Mouse (Mus musculus): ENCODE measurements at regions not wholly inside any gene's neighbourhood (a gene's known extent, or its start where the extent isn't known, plus 50 kb on each side); places are given as distances from the start of the nearest gene placed in this dataset.

DNA sequence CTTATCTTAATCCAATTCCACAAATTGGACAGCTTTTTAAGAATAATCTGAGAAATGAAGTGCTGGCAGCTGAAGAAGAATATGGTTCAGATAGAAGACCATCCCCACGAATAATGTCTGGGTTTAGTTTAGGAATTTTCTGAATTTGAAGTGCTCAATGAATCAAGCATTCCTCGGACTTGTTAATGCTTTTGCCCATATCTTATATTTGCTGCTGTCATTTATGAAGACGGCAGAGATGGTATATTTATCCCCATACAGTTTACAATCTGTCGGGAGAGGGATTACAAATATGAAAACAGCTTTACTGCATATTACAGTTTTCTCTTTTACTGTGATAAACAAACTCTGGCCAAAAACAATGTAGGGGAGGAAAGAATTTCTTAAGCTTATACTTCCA lies 194.3 kb downstream of the Slc30a10 start:
- TF ChIP-seq POLR2A (IDR thresholded peaks at IDR 0.05; ENCODE audit: borderline replicate concordance, extremely low read depth, low read depth, low read length) (no peak), CTCF (IDR thresholded peaks at IDR 0.05; ENCODE audit: insufficient read depth, low read length) (no peak)
- no peak for DNase-seq
- Histone ChIP-seq H3K4me3 (replicated peaks; ENCODE audit: extremely low read depth, low read depth, low read length) (no peak overlapping the region), H3K4me1 (ENCODE audit: control insufficient read depth, insufficient read depth, low read length) (no peaks in the 10 kb centered on the region)
- 66% methylated on average over 4 of the region's 4 CpGs for WGBS

- no peak for DNase-seq
- H3K4me3 ChIP-seq (replicated peaks; ENCODE audit: extremely low read depth, low read depth, low read length), result no peak overlapping the region
- TF ChIP-seq POLR2A (IDR thresholded peaks at IDR 0.05; ENCODE audit: borderline replicate concordance, extremely low read depth, low read depth, low read length), result no peak
- no peak for TF ChIP-seq CTCF (IDR thresholded peaks at IDR 0.05; ENCODE audit: insufficient read depth, low read length)
- H3K4me1 ChIP-seq (ENCODE audit: control insufficient read depth, insufficient read depth, low read length), result no peaks in the 10 kb centered on the region
- WGBS, result 72% methylated on average over 2 of the region's 2 CpGs
Observed at GRCm38 (mm10) chr1:185650926-185651325, 196.3 kb downstream of the Slc30a10 start.

GRCm38 (mm10) chr1:185655021-185655420 lies 200.4 kb downstream of the Slc30a10 start:
- no peak overlapping the region for H3K4me3 ChIP-seq (replicated peaks; ENCODE audit: extremely low read depth, low read depth, low read length)
- WGBS, result 83% methylated on average over 7 of the region's 7 CpGs
- no peak for TF ChIP-seq POLR2A (IDR thresholded peaks at IDR 0.05; ENCODE audit: borderline replicate concordance, extremely low read depth, low read depth, low read length)
- TF ChIP-seq CTCF (IDR thresholded peaks at IDR 0.05; ENCODE audit: insufficient read depth, low read length), result no peak
- DNase-seq, result no peak
- no peaks in the 10 kb centered on the region for H3K4me1 ChIP-seq (ENCODE audit: control insufficient read depth, insufficient read depth, low read length)

GRCm38 (mm10) chr1:185655461-185655860 lies 200.8 kb downstream of the Slc30a10 start:
- WGBS, result 85% methylated on average over 4 of the region's 4 CpGs
- TF ChIP-seq CTCF (IDR thresholded peaks at IDR 0.05; ENCODE audit: insufficient read depth, low read length), result no peak

DNA sequence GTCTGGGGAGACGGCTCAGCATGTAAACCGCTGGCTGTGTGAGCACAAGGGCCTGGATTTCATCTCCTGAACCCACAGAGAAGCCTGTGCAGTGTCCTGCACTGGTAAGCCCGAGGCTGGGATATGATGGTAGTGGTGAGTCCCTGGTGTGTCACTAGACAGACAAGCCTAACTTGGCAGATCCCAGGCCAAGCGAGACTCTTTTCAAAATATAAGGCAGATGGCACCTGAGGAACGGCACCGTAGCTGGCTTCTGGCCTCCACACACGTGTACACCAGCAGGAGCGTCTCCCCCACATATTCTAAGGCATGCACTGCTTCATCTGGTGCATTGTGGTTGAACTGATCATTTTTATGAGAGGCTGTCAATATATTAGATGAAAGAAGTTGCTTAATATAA lies 202.6 kb downstream of the Slc30a10 start:
- H3K4me3 ChIP-seq (replicated peaks; ENCODE audit: extremely low read depth, low read depth, low read length), result no peak overlapping the region
- WGBS, result 91% methylated on average over 8 of the region's 8 CpGs
- no peak for DNase-seq
- no peaks in the 10 kb centered on the region for H3K4me1 ChIP-seq (ENCODE audit: control insufficient read depth, insufficient read depth, low read length)
- TF ChIP-seq POLR2A (IDR thresholded peaks at IDR 0.05; ENCODE audit: borderline replicate concordance, extremely low read depth, low read depth, low read length) (no peak), CTCF (IDR thresholded peaks at IDR 0.05; ENCODE audit: insufficient read depth, low read length) (no peak)

More at GRCm38 (mm10) chr1:185655461-185655860, 200.8 kb downstream of the Slc30a10 start:
- Histone ChIP-seq H3K4me3 (replicated peaks; ENCODE audit: extremely low read depth, low read depth, low read length) (no peak overlapping the region), H3K4me1 (ENCODE audit: control insufficient read depth, insufficient read depth, low read length) (no peaks in the 10 kb centered on the region)
- DNase-seq, result no peak

DNA sequence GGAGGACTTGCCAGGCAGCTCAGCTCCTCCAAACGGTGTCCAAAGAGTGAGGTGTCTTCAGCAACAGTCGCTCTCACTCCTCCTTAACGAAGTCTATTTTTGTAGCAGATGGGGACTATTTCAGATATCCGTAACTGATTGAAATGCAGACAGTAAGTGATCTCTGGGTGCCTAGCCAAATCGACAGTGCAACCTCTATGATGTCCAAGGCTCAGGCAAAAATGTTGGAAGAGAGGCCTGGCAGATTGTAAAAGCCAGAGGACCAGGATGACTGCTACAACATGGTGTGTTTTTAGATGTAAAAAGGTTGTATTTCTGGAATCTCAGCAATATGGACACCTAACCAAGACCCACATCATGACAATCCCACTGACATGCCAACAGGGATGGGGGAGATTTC lies 204.8 kb downstream of the Slc30a10 start:
- WGBS, result 73% methylated on average over 5 of the region's 5 CpGs
- DNase-seq, result no peak
- TF ChIP-seq POLR2A (IDR thresholded peaks at IDR 0.05; ENCODE audit: borderline replicate concordance, extremely low read depth, low read depth, low read length), result no peak
- Histone ChIP-seq H3K4me1 (ENCODE audit: control insufficient read depth, insufficient read depth, low read length) (no peaks in the 10 kb centered on the region), H3K4me3 (replicated peaks; ENCODE audit: extremely low read depth, low read depth, low read length) (no peak overlapping the region)

DNA sequence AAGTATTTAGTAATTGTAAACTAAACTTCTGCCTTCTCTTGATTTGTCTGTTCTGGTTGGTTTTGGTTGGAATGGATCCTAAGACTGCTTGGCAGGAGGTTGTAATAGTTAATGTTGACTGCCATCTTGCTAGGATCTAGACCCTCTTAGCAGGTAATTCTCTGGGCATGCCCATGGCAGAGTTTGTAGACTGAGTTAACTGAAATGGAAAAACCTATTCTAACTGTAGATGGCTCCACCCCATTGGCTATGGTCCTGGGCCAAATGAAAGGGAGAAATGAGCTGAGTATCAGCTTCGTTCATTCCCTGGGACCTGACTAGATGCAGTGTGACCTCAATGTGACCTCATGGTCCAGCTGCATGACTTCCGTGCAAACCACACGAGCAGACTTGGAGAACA lies 207.7 kb downstream of the Slc30a10 start:
- no peak for DNase-seq
- no peak for TF ChIP-seq POLR2A (IDR thresholded peaks at IDR 0.05; ENCODE audit: borderline replicate concordance, extremely low read depth, low read depth, low read length)
- no peak for TF ChIP-seq CTCF (IDR thresholded peaks at IDR 0.05; ENCODE audit: insufficient read depth, low read length)
- Histone ChIP-seq H3K4me1 (ENCODE audit: control insufficient read depth, insufficient read depth, low read length) (no peaks in the 10 kb centered on the region), H3K4me3 (replicated peaks; ENCODE audit: extremely low read depth, low read depth, low read length) (no peak overlapping the region)
- WGBS, result 76% methylated on average over 3 of the region's 3 CpGs

DNA sequence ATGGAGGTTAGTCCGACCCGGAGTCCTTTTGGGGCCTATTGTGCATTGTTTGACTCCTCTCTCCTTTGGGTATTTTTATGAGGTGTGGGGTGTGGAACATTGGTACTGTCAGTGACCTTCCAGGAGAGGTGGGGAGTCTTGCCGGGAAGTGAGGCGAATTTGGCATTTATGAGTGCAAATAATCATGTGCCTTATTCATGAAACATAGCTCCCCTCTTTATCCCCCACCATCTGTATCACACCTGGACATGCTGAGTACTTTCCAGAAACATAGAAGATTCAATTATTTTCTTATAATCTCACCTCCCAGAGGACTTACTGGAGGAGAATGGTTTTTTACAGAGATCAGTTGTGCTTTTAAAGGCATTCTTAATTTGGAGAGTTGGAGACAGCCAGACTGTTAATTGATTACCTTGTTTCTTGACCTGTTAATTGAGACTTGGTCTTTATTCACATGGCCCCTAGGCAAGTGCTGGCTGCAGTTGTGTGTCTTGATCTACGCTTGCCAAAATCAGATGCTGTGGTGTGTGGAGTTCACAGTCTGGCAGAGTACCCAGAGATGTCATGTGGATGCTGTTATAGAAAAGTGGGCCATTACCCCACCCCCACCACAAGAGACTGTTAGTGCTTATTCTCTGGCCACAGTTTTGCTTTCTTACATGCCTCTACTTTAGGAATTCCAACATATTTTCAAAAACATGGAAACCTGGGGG lies 215.5 kb downstream of the Slc30a10 start:
- no peak for DNase-seq
- no peak for TF ChIP-seq POLR2A (IDR thresholded peaks at IDR 0.05; ENCODE audit: borderline replicate concordance, extremely low read depth, low read depth, low read length)
- no peak for TF ChIP-seq CTCF (IDR thresholded peaks at IDR 0.05; ENCODE audit: insufficient read depth, low read length)
- 83% methylated on average over 5 of the region's 5 CpGs for WGBS
- Histone ChIP-seq H3K4me3 (replicated peaks; ENCODE audit: extremely low read depth, low read depth, low read length) (no peak overlapping the region), H3K4me1 (ENCODE audit: control insufficient read depth, insufficient read depth, low read length) (no peaks in the 10 kb centered on the region)

GRCm38 (mm10) chr1:185672940-185673339 lies 218.3 kb downstream of the Slc30a10 start:
- Histone ChIP-seq H3K4me3 (replicated peaks; ENCODE audit: extremely low read depth, low read depth, low read length) (no peak overlapping the region), H3K4me1 (ENCODE audit: control insufficient read depth, insufficient read depth, low read length) (no peaks in the 10 kb centered on the region)
- no peak for TF ChIP-seq CTCF (IDR thresholded peaks at IDR 0.05; ENCODE audit: insufficient read depth, low read length)
- no peak for TF ChIP-seq POLR2A (IDR thresholded peaks at IDR 0.05; ENCODE audit: borderline replicate concordance, extremely low read depth, low read depth, low read length)
- WGBS, result 65% methylated on average over 3 of the region's 3 CpGs
- DNase-seq, result no peak

GRCm38 (mm10) chr1:185675674-185676420 lies 221.2 kb downstream of the Slc30a10 start:
- TF ChIP-seq CTCF (IDR thresholded peaks at IDR 0.05; ENCODE audit: insufficient read depth, low read length) (no peak), POLR2A (IDR thresholded peaks at IDR 0.05; ENCODE audit: borderline replicate concordance, extremely low read depth, low read depth, low read length) (no peak)
- Histone ChIP-seq H3K4me3 (replicated peaks; ENCODE audit: extremely low read depth, low read depth, low read length) (no peak overlapping the region), H3K4me1 (ENCODE audit: control insufficient read depth, insufficient read depth, low read length) (no peaks in the 10 kb centered on the region)
- DNase-seq, result no peak
- 61% methylated on average over 11 of the region's 11 CpGs for WGBS
